In genomic region chr5:112276907-112277348, GRCm38 (mm10) we compare ENCODE assay signal across 7 mouse cellular contexts. TPM values are rescaled to one million over a fixed set of nuclear protein-coding genes. Genes with fewer than 3 reads are reported as not detected.
DNase-seq lines count a peak whose midpoint lies in the region; ATAC-seq and TF ChIP-seq lines count a peak whose summit lies in the region.

No protein-coding gene starts in this region.

- peaks cover 36% of the 10 kb centered on the region for H3K4me1 ChIP-seq in forebrain, embryonic 13.5 days
- peaks cover 71% of the 10 kb centered on the region for H3K4me1 ChIP-seq in liver, embryonic 12.5 days

- TF ChIP-seq CTCF in C2C12 (IDR thresholded peaks at IDR 0.05; ENCODE audit: control insufficient read depth, insufficient read depth, insufficient read length): no peak

- no peak overlapping the region; the same call in 1 of the 2 replicates for H3K27ac ChIP-seq in forebrain, embryonic 13.5 days
- H3K27ac ChIP-seq in liver, embryonic 12.5 days: peak overlapping the region; percentile 86

- peaks cover 54% of the 10 kb centered on the region for H3K79me2 ChIP-seq in C2C12 (ENCODE audit: control insufficient read depth, insufficient read depth)

- H3K4me3 ChIP-seq in C2C12 (ENCODE audit: insufficient read depth, poor library complexity, severe bottlenecking): peak overlapping the region; percentile 78
- peak overlapping the region; percentile 71 for H3K4me3 ChIP-seq in forebrain, embryonic 13.5 days
- H3K4me3 ChIP-seq in liver, embryonic 12.5 days: peak overlapping the region; percentile 81

- H3K36me3 ChIP-seq in C2C12 (ENCODE audit: control insufficient read depth, insufficient read depth): peaks cover 11% of the 10 kb centered on the region
- no peaks in the 10 kb centered on the region for H3K36me3 ChIP-seq in forebrain, embryonic 13.5 days (ENCODE audit: poor library complexity, severe bottlenecking)
- H3K36me3 ChIP-seq in liver, embryonic 12.5 days: no peaks in the 10 kb centered on the region

- peak; percentile 76 for DNase-seq in 416B (ENCODE audit: low read depth)
- no peak for DNase-seq in layer of hippocampus, adult 9-11 months
- no peak for DNase-seq in retina, postnatal 1 day

- H3K9ac ChIP-seq in forebrain, embryonic 13.5 days: peak overlapping the region; percentile 78
- H3K9ac ChIP-seq in liver, embryonic 12.5 days: peak overlapping the region; percentile 83

- peak overlapping the region; percentile 78 for H3ac ChIP-seq in C2C12 (ENCODE audit: control insufficient read depth, insufficient read length, low read depth)

- H3K4me2 ChIP-seq in forebrain, embryonic 13.5 days: peak overlapping the region; percentile 85
- peak overlapping the region; percentile 91 for H3K4me2 ChIP-seq in liver, embryonic 12.5 days

- no peaks in the 10 kb centered on the region for H3K9me3 ChIP-seq in forebrain, embryonic 13.5 days (replicated peaks)
- H3K9me3 ChIP-seq in liver, embryonic 12.5 days (replicated peaks): no peaks in the 10 kb centered on the region

- WGBS in forebrain, embryonic 13.5 days: under 1% methylated on average over 23 of the region's 24 CpGs
- 1% methylated on average over 24 of the region's 24 CpGs for WGBS in liver, embryonic 12.5 days (ENCODE audit: insufficient replicate concordance)

- H3K79me3 ChIP-seq in C2C12 (ENCODE audit: low read depth): peaks cover 47% of the 10 kb centered on the region

- no peaks in the 10 kb centered on the region for H3K27me3 ChIP-seq in C2C12 (ENCODE audit: control insufficient read depth, insufficient read depth, insufficient read length)
- H3K27me3 ChIP-seq in forebrain, embryonic 13.5 days: no peaks in the 10 kb centered on the region
- 0 out of 2 replicates have a peak, but pooled peaks cover 4% of the 10 kb centered on the region for H3K27me3 ChIP-seq in liver, embryonic 12.5 days (replicated peaks)

- ATAC-seq in forebrain, embryonic 13.5 days: no peak; the same call in 1 of the 2 replicates
- ATAC-seq in liver, embryonic 12.5 days: no peak
- no peak for ATAC-seq in erythroid progenitor cell, adult 5-6 weeks (replicated peaks; ENCODE audit: low FRiP score, poor library complexity, severe bottlenecking)

TF ChIP-seq in C2C12, 6 proteins besides CTCF, POLR2A, EP300 and RAD21:
- TF ChIP-seq MYOG (IDR thresholded peaks at IDR 0.05; ENCODE audit: control insufficient read depth, extremely low read depth, insufficient read length) (no peak), FOSL1 (IDR thresholded peaks at IDR 0.05; ENCODE audit: insufficient read depth, low read length, poor library complexity, severe bottlenecking) (no peak), MYOD1 (IDR thresholded peaks at IDR 0.05; ENCODE audit: control insufficient read depth, insufficient read length, low read depth) (no peak), CEBPB (IDR thresholded peaks at IDR 0.05; ENCODE audit: low read depth) (no peak), MAX (IDR thresholded peaks at IDR 0.05) (peak; percentile 11), USF1 (IDR thresholded peaks at IDR 0.05; ENCODE audit: low read depth) (peak; percentile 83)

RNA-seq across cellular contexts. Expression of gene Tpst2, which starts 0.4 kb away (rescaled TPM):
- 155 TPM for polyA plus RNA-seq in C2C12 (2012; fragmentation: generic; extraction: Trizol)
- polyA plus RNA-seq in forebrain, embryonic 13.5 days (2015; fragmentation: Nextera tagmentation; extraction: Ambion mirVana): 28.4 and 29.8 TPM in 2 replicates
- 40.5 and 45.1 TPM in 2 replicates for polyA plus RNA-seq in liver, embryonic 12.5 days (2016; fragmentation: Nextera tagmentation; extraction: Ambion mirVana)
- 3.4 and 6.5 TPM in 2 replicates for total RNA-seq in erythroid progenitor cell, adult 5-6 weeks (2015; ENCODE audit: low replicate concordance)
- total RNA-seq in erythroid progenitor cell, adult 5-6 weeks (2017; ENCODE audit: low replicate concordance): 5.8 and 19.2 TPM in 2 replicates

RNA-seq across cellular contexts. Expression of gene Crybb1, which starts 21.3 kb away (rescaled TPM):
- 0.06 TPM for polyA plus RNA-seq in C2C12 (2012; fragmentation: generic; extraction: Trizol)
- polyA plus RNA-seq in forebrain, embryonic 13.5 days (2015; fragmentation: Nextera tagmentation; extraction: Ambion mirVana): 2.1 TPM in 2 replicates
- polyA plus RNA-seq in liver, embryonic 12.5 days (2016; fragmentation: Nextera tagmentation; extraction: Ambion mirVana): 0.15 and 0.16 TPM in 2 replicates
- total RNA-seq in erythroid progenitor cell, adult 5-6 weeks (2015; ENCODE audit: low replicate concordance): not detected in 2 replicates
- not detected in 2 replicates for total RNA-seq in erythroid progenitor cell, adult 5-6 weeks (2017; ENCODE audit: low replicate concordance)

RNA-seq across cellular contexts. Expression of gene Cryba4, which starts 24.6 kb away (rescaled TPM):
- 1.9 TPM for polyA plus RNA-seq in C2C12 (2012; fragmentation: generic; extraction: Trizol)
- polyA plus RNA-seq in forebrain, embryonic 13.5 days (2015; fragmentation: Nextera tagmentation; extraction: Ambion mirVana): 0.42 and 1.6 TPM in 2 replicates
- 0.73 and 0.77 TPM in 2 replicates for polyA plus RNA-seq in liver, embryonic 12.5 days (2016; fragmentation: Nextera tagmentation; extraction: Ambion mirVana)
- not detected in 2 replicates for total RNA-seq in erythroid progenitor cell, adult 5-6 weeks (2015; ENCODE audit: low replicate concordance)
- not detected in 2 replicates for total RNA-seq in erythroid progenitor cell, adult 5-6 weeks (2017; ENCODE audit: low replicate concordance)

RNA-seq across cellular contexts. Expression of gene Tfip11, which starts 49.2 kb away (rescaled TPM):
- polyA plus RNA-seq in C2C12 (2012; fragmentation: generic; extraction: Trizol): 44.9 TPM
- 29.9 and 35.7 TPM in 2 replicates for polyA plus RNA-seq in forebrain, embryonic 13.5 days (2015; fragmentation: Nextera tagmentation; extraction: Ambion mirVana)
- polyA plus RNA-seq in liver, embryonic 12.5 days (2016; fragmentation: Nextera tagmentation; extraction: Ambion mirVana): 19.7 and 20.7 TPM in 2 replicates
- total RNA-seq in erythroid progenitor cell, adult 5-6 weeks (2015; ENCODE audit: low replicate concordance): 6.3 and 8.6 TPM in 2 replicates
- 10.5 and 25.9 TPM in 2 replicates for total RNA-seq in erythroid progenitor cell, adult 5-6 weeks (2017; ENCODE audit: low replicate concordance)
